Mouse (Mus musculus) layer of hippocampus, postnatal 10 days (tissue): ENCODE measurements at regions not wholly inside any gene's neighbourhood (a gene's known extent, or its start where the extent isn't known, plus 50 kb on each side); places are given as distances from the start of the nearest gene placed in this dataset.
A peak's percentile ranks its signal among the peaks of the same experiment; 100 is the strongest.

Source experiments
- DNase-seq, 2 experiments: peaks; one replicate each; pipeline ENCODE4 v3.0.0; 2021; ENCODE audit warnings: low spot score in 2 of 2

DNA sequence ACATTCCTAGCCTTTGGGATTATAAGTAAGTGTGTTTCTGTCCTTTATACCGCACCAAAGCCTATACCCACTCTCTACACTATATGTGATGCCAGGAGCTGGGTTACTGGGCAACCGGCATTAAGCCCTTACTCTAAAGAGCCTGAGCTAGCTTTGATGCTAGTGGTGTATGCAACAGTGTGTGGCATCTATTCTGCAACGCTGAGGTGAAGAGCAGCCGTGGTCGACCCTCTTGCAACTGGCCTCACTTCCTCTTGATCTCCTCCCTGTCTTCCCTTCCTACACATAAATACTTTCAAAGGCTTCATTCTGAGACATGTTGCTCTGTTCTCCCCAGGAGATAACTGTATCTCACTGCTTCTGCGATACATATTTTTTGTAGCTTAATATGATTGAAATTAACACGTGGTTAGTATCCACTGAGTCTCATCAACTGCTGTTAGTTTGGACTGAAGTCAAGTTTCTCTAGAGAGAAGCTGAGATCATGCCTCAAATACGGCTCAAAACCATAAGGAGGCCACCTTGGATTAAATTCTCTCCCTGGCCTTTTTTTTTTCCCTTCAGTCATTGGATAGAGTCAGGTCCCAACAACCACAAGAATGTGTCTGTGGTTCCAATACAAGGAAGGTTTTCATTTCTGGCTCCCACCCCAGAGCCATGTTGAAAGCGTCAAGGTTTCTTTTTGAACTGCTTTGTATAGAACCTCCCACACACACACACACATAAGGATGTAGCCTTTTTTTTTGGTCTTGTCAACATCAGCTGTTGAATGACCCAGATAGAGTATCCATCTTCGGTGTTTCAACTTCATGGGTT is 191.2 kb upstream of the Jmjd1c start:
- no peak for DNase-seq

DNA sequence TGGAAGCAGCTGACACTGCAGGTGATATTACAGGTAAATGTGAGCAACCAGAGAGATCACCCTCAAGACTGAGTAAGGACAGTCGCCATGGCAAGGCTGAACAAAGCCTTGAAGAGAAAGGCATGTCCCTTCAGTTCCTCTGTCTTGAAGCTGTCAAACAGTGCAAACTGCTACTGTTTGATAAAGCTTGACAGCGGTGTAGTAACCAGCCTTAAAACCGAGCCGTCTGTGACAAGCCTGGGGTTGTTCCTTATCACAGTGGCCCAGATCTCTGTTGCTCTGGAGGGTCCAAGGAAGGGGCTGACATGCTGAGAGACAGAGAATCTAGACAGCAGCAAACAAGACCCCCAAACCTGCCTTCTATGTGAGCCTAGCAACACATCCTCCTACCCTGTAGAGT is 188.1 kb upstream of the Jmjd1c start:
- DNase-seq, result no peak

DNA sequence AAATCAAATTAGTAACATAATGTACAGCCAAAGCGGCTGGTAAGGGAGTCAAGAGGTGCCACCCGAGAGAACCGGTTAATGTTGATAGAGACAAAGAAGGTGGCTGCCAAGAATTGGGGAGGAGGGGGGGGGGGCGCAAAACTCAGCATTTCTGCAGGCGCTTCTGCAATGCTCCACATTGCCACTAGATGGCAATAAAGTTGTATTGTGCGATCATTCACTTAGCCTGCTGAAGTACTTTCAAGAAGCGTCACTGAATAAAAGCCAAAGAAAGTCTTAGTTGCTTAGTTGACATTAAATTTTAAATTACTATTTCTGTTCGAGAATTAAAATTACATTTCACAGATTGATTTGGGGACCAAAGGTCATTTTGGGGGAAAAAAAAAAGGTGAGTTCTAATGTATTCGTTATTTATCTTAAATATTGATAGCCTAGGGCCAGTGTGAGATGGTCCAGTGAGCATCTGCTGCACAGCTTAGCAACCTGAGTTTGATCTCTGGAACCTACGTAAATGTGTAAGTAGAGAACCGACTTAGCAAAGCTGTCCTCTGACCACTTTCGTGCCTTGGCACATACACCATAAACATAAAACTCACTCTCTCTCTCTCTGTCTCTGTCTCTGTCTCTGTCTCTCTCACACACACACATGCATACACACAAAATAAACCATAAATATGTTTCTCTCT is 186.6 kb upstream of the Jmjd1c start:
- peak; percentile 71 for DNase-seq

DNA sequence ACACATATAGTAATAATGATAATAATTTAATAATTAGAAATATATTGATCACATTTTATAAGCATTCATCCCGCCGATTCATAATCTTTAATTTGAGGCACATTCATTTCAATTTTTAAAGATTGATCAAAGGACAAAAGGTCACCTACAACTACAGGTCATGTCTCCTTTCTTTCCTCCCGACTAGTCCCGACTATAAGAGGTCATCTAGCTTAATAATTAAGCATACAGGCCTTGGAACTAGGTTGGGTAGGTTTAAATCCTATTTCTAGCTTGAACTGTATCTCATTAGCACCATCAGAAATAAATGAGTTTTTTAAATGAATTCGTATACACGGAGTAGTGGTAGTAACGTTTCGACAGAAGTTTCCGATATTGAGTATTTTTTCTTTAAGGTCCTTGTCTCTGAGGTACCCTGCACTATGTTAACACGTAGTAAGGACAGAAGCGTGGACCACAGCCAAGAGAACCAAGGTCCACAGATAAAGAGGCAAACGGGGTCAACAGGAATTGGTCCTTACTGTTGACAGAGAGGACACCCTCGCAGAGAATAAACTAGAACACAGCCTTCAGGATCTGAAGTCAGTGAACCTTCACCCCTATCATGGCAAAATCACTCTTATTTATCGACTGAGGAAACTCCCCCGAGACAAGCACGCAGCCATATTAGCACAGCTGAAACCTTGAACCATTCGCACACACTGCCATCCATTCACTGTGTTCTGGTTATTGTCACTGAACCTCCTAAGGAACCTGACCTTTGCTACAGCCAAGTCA is 185.8 kb upstream of the Jmjd1c start:
- DNase-seq, result no peak

DNA sequence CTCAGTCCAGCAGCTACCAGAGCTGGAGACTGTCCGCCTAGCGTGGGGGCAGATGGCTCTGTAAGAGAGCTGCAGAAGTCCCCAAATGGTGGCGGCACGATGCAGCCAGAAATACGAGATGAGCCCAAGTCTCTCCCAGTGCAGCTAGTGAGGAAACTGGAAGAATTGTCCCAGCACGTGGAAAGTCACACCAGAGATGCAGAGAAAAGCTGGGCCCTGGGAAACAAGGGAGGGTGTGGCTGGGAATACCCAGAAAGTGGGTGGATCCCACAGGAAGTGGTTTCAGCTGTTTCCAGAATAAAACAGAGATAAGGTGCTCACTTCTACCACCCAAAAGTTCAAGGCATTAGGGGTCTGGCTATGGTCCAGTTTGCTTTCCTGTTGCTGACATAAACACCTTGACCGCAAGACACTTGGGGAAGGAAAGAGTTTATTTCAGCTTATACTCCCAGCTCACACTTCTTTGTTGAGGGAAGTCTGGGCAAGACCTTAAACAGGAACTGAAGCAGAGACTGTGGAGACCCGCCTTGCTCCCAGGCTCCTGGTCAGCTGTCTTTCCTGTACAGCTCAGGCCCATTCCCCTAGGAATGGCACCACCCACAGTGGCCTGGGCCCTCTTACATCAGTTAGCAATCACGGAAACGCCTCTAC is 184.5 kb upstream of the Jmjd1c start:
- no peak for DNase-seq

DNA sequence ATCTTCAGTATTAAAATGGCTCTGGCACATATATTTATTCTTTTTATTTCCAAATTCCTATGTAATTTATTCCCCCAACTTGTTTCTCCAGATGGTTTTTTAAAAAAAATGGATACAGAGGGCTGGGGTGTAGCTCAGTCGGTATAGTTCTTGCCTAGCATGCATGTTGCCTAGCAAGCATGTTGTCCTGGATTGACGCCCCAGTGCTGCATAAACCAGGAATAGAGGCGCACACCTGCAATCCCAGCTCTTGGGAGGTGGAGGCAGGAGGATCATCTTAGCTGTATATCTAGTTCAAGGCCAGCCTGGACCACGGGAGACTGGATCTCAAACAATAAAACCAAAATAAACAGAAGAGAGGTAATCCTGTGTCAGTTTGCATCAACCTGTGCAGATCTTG is 183.5 kb upstream of the Jmjd1c start:
- DNase-seq, result no peak

DNA sequence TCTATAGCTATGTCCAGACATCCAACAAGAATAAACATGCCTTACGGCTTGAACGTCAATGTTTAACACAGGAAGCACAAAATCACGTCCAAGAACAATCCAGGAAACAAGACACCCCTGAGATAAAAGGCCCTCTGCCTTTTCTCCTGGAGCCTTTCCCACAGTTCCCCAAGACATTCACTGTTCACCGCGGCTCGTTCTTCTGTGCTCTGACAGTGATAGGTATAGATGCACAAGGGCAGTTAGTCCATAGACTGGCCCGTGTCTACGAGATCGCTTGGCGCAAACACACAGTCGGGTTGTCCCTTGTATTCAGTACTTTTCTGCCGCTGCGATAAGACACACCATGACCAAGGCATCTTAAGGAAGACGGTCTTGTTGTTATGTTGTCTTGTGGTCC is 182.7 kb upstream of the Jmjd1c start:
- no peak for DNase-seq

DNA sequence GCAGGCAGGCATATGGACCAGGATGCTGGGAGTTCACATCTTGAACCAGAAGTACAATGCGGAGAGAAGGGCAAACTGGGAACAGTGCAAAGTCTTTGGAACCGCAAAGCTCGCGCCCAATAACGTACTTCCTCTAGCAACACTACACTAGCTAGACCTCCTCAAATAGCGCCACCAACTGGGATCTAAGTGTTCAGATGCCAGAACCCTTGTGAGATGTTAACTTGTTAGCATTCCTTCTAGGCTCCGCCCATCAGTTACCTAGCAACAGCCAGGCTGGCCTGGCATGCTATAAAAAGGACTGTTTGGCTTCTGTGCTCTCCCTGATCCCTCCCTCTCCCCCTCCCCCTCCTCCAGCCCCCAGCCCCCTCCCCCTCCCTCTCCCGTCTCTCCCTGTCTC is 182.3 kb upstream of the Jmjd1c start:
- DNase-seq, result peak; percentile 57 to 64

DNA sequence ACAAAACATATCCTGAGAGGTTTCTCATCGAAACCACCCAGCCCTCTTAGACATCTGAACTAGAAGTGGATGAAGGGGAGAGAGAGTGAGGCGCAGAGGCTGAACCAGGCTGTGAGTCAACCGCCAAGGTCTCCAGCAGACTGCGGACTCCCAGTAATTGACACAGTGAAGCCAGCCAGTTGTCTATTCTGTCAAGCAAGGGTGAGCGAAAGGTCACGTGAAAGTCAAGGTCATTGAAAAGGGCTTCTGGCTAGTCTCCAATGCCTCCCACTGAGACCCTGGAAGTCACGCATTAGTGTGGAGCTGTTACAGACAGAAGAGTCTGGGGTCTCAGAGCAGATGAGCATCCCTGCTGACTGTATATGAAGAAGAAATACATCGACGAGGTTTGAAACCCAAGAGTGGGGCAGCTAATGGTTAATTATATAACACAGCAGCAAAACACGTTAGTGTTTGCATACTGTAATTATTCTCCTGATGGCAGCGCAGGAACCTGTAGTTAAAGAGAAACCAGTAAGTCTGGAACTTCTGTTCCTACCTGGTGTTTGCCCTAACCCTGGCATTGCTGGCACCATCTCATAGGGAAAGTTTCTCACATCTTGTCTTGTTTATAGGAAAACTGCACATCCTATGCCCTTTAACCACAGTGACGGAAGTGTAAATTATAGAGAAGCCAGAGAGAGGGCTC is 181.5 kb upstream of the Jmjd1c start:
- DNase-seq, result no peak

DNA sequence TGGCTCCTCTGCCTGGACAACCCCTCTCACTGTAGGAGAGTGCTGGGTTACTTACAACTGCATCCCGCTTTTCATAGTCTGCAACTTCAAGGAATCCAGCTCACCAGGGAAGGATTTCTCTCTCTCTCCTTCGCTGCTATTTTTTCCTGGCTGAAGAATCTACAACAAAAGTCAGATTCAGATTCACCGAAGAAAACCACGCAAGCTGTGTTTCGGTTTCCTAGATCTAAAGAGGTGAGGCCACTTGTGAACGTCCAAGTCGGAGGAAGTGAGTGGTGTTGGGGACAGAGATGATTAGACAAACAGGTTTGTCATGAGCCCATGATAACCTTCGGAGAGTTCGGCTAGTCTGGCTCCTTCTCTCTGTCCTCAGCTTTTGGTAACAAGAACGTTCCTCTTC is 180.1 kb upstream of the Jmjd1c start:
- no peak for DNase-seq

DNA sequence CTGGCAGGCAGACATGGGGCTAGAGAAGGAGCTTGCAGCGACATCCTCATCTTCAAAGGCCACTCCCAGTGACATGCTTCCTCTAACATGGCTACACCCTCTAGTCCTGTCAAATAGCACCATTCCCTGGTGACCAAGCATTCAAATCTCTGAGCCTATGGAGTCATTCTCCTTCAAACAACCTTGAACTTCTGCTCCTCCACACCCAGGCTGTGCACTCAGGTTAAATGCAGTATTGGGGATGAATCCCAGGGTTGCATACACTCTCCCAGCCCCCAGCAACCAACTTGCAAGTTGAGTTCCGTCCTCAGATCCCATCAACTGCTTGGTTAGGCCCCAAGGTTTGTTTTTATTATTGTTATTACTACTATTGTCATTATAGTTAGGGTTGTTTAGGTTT is 178.2 kb upstream of the Jmjd1c start:
- no peak for DNase-seq

DNA sequence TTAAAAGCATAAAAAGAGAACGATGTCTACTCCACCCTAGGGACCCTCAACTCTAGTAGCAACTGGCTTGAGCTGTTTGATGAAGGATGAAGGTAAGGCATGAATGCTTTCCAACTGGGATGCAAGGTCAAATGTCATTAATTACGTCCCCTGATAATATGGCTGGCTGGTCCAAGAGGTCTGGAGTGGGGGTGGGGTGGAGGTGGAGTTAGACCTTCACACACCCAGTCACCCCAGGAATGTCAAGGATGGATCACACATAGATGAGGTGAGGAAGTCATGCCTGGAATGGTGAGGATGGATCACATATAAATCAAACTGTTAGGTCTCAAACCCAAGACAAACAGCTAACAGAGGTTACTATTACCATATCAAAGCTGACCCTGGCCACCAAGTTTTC is 177.2 kb upstream of the Jmjd1c start:
- DNase-seq, result no peak

DNA sequence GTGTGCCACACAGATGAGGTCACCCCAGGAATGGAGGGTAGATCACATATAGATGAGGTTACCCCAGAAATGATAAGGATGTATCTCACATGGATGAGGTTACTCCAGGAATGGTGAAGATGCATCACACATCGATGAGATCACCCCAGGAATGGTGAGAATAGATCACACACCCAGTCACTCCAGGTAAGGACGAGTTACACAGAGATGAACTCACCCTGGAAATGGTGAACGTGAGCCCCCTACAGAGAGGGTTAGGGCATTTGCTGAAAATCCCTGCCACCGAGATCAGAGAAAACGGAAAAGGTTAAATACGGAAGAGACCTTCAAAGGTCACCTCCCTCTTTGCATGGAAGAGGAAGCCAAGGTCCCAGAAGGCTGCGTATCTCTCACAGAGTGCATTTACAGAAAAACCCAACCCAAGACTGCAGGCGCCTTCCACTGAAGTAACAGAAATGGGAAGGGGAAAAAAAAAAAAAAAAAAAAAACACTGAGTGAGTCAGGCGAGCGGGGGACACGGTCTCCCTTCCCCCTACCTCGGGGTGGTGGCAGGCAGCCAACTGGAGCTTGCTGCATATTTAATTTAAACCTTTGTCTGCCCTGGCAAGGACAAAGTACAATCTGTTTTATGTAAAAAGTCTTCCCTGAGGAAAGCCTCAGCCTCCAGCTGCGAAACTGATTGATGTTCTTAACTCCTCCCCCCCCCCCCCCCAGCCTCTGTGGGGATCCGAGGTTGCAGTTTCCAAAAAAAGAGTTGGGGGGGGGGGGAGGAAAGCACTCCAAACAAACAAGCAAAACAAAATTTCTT is 175.8 kb upstream of the Jmjd1c start:
- DNase-seq, result peak; percentile 88

DNA sequence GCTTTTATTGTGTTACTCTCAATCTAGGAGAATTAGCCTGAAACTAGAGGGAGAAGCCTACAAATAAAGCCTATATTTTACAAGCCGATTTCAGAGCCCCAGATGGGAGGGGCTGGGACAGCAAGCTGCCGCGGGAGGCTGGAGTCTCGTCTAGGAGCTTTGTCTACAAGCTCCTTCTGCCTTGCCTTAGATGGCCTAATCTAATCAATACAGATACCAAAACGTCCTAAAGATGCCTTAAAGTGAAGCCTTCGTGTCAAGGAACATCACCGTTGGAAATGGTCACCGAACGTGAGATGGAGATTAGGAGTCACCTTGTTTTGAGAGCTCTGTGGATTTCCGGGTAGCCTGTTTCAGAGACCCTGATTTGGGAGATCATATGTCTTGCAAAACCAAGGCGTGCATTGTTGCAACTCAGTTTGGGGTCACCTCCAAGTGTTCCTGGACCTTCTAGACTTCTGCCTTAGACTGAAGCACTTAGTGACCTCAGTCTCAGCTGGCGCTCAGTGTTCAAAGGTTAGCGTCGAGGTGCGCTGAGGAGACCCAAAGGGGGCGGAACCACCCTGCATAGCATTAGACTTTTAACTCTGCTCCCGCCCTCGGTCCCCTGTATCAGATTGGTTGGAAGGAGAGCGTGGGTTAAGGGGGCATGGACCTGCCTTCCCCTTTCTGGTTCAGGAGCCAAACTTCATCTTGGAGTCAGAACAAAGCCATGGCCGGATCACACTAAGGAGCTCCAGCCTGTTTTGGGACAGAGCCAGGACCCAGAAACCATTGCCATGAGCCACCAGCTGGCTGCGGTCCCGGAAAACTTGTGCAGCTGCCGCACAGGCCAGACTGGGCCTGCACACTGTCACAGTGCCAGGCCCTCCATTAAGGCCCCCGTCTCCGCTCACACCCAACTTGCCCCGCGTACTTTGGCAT is 174.9 kb upstream of the Jmjd1c start:
- DNase-seq, result peak; percentile 96 to 97

DNA sequence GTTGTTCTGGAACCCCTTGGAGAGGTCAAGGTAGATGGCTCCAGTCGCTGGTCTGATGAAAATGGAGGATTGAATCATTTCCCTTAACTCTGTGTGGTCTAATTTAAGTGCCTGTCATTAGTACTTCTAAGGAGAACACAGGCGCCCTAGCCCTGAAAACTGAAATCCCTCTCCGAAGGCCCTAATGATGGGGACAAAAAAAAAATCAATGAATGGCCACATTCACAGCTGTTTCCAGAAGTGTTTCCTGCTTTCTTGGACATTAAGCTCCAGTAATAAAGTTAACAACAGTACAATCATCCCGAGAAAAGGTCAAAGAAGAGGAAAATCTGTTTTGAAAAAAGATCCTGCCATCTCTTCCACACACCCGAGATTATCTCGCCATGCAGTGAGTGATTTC is 174.1 kb upstream of the Jmjd1c start:
- no peak for DNase-seq

DNA sequence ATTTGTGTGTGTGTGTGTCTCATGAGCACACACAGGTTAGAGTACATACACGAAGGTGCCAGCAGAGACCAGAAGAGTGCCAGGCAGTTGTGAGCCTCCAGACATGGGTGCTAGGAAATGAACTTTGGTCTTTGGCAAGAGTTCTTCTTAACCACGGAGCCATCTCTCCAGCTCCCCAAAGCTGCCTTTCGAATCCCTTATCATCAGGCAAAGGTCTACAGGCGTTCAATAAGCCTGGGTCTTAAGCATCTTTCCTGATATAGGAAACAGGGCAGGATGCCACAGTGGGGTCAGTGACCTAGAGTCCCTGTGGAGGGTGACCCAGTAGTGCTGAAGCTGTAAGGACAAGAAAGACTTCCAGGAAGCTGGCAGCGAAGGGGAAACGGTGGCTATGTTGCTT is 173.6 kb upstream of the Jmjd1c start:
- DNase-seq, result no peak

DNA sequence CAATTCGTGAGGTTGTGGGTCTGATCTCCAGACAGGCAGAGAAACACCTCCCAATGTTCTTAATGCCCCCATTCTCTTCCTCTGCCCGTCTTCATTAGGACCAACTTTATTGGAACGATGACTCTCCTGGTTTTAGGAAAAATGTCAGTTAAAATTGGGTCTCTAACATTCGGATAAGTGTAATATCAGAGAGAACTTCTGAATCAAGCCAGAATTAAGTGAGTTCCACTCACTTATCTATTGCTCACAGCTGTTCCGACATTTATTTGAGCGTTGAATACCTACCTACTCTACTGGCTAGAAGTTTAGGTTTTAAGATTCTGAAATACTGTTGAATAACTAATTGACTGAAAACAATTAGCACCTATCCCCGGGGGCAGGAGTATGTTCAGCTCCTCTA is 172.0 kb upstream of the Jmjd1c start:
- DNase-seq, result no peak

DNA sequence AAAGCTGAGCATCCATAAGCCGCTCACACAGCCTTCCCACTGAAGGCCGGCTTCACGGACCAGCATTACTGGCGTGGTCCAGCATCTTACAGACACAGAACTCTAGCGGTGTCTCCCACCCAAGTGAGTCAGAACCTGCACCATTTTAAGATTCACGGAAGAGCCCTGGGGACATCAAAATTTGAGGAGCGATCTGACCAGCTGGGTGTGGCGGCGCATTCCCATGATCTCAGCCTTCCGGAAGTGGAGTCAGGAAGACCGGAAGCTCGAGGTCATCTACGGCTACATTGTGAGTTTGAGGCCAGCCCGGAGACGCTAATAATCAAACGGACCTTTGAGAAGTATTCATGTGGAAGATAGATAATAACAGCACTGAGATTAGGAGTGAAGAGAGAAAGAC is 171.5 kb upstream of the Jmjd1c start:
- DNase-seq, result no peak

DNA sequence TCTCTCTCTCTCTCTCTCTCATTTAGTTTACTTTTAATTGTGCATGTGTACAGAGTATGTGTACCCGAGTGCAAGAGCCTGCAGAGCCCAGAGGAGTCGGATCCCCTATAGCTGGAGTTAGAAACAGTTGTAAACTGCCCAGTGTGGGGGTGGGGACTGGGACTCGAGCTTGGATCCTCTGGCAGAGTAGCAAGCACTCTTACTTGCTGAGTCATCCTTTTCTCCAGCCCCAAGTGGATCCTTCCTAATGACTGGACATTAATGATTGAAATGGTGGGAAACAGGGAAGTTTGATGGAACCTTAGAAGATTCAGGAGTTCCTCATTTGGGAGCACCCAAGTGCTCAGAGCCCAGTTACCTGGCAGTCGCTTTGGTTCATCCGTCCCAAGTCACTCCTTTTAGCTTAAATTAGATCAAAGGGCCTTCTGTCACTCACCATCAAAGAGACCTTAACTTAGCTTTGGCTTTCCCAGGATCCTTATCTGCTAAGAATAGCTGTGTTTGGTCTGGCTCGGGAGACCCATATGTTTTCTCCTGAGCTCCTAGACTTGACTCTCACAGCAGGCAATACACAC is 170.3 kb upstream of the Jmjd1c start:
- DNase-seq, result no peak
